Mouse (Mus musculus): ENCODE results near the gene Gm16253. TPM values are rescaled to one million over a fixed set of nuclear protein-coding genes. Genes with fewer than 3 reads are reported as not detected.

Gene Gm16253
- total RNA-seq (2023): not detected

DNA sequence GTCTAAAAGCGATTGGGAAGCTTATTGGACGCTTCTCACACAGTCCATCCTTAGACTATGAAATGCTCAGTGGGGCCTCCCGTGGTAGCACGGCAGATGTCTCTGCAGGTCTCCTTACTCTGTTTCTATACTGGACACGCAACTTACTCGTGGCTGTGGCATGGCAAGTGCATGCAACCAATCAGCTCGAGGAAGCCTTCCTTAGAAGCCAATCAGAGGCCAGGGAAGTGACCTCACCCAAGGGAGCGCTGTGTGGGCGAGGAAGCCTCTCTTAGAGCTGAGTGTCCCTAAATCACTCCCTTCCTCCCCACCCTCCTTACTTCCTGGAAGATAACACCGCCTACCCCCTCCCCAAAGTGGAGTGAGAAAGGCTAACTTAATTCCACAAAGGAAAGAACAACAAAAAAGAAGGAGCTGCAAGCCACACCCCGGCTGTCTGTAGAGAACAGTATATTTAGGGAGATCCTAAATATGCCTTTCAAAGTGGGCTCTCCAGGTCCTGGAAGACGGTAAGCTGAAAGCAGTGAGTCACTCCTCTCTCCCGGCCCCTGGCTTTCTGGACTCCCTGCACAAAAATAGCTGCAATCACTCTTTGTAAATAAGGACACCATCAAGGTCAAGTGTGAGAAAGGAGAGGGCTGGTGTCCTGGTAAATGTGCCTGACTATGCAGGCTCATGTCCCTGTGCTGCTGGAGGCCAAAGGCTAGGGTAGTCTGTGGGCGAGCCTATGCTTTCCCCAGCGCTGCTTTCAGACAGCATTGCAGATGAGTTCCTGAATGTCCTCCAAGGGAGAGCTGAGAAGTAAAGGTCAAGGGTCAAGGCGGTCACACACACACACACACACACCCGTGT lies at the start of gene Gm16253:
Gm16253 (plus strand) TSS at position 295 of the 852 bp plus-strand sequence.

DNA sequence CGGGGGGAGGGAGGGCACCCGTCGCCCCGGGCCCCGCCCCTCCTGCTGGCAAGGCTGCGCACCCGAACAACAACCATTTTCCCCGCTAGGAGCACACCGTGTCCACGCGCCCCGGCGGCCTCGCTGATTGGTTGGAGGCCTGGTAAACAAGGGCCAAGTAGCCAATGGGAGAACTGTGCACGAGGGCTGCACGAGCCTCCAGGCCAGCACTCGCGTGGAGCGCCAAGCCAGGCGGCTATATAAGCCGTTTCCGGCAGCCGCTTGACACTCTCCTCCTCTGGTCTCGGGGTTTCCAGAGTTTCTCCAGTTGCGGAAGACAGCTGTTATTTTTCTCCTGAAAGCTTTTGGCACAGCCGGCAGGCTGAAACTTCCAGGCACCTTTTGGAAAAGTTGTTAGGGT lies 19.1 kb upstream of the Gm16253 start, which contains the start of gene Txnip:
Txnip (plus strand) TSS at position 264 of the 400 bp plus-strand sequence.

DNA sequence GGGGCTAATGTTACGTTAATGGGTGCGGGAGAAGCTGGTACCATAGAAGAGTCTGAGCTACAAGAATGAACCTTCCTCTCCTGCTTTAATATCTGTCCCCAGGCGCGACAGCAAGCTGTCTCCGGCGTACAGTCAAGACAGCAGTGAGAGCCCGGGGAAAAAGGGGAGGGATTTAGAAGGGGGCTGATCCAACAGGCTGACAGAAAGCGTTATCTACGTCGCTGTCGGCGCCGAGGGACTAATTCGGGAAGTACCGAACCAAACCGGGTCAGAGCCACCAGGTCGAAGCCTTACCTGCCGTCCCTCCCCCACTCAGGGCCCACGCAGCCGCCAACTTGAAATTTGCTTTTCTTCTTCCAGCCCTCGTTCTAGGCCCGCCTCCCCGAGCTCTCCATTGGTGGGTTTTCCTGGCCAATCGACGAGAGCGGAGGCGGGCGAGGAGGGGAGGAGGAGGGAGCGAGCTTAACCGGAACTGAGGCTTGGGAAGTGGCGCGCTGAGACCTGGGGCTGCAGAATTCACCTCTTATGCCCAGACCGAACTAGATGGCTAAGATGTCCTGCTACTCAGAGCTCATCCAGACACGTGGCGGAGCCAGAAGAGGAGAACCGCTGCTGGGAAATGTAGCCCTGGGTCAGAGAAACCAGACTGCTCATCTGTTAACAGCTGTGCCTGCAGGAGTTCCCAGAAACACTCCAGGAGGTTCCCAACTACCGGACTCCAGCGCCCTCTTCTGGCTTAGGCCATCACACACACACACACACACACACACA lies 17.2 kb downstream of the Gm16253 start, which contains the start of gene Polr3gl:
Polr3gl (minus strand) TSS at position 392 of the 771 bp plus-strand sequence.

DNA sequence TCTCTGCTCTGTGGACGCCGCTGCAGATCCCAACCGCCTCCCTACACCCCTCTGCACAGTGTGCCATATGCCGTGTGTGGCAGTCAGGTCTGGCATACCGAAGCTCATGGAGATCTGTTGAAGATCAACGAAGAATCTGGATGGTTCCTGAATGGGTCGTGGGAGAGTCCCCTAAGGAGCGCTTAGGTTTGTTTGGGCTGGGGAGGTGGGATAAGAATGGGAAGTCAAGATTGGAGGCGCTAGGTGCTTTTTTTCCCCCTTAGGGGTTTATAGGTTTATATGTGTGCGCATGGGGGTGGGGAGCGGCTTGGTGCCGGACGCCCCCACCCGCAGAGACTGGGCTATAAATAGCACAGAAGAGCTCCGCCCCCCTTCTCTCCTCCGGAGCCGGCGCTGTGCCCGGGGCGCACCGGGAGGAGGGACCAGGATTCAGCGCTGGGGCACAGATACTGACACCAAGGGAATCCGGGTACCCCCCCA lies 19.5 kb downstream of the Gm16253 start, which contains the start of gene Ankrd34a:
Ankrd34a (plus strand) TSS at position 409 of the 480 bp plus-strand sequence.

DNA sequence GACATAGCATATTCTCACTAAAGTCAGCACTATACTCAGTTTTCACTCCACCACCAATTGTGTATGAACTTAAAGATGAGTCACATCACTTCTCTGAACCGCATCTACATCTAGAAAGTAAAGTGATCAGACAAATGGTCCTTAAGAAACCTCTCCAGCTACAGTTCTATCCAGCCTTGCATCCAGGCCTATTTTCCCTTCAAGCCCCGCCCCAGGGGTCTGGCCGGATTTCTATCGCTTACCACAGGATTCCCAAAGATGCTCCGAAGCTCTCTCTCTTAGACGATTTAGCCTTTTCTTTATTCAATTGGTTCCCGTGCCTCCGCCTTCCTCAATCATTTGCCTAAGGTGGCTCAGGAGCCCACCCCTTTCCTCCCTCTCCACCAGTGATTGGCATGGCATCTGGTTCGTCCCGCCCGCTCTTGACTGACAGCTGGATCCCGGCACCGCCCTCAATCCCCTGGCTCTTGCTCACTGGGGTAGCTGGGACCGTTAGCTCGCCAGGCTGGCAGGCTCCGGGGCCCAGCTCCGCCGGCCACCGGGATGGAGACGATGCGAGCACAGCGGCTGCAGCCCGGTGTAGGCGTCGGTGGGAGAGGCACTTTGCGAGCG lies 24.0 kb downstream of the Gm16253 start, which contains the start of gene Lix1l:
Lix1l (plus strand) TSS at position 511 of the 612 bp plus-strand sequence.

DNA sequence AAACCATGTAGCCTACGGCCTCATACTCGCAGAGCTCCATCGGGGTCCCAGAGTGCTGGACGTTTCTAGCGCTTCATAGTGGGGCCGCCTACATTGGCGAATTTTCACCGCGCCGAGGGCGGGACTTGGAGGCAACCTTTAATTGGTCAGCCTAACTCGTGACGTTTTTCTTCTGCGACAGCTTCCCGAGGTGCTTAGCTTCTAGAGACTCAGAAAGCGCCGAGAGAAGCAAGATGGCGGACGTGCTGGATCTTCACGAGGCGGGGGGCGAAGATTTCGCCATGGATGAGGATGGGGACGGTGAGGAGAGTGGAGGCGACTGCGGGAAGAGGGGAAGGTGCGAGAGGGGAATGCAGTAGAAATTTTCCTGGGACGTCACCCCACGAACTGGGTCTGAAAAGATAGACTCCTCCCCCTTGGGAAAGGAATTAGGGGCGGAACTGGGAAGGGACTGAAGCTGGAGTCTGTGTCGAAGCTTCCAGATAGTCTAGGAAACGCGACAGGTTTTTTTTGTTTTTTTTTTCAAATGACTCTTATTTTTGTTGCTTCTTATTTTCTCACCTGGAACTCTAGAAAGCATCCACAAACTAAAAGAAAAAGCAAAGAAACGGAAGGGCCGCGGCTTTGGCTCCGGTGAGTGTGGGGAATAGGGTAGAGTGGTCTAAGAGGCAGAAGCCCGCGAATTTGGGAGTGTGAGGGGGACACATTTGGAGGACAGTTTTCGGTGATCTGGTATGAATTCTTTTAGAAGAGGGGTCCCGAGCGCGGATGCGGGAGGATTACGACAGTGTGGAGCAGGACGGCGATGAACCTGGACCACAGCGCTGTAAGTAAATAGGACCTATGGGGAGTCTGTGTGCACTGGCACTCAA lies 53.2 kb downstream of the Gm16253 start, which contains the start of gene Rbm8a:
Rbm8a (plus strand) TSS at position 205 of the 872 bp plus-strand sequence.

Other genes starting within 250 kb of the Gm16253 start
- not detected for gene BC107364, start 124.7 kb upstream of the Gm16253 start, total RNA-seq (2023)
- gene Hfe2, start 51.8 kb upstream of the Gm16253 start, total RNA-seq (2023): not detected
- gene Txnip, start 19.0 kb upstream of the Gm16253 start, total RNA-seq (2023): 1,000 to 10,000 TPM in 1 of 2 experiments, 100 to 1,000 TPM in 1; 931 to 1,017 TPM
- 10 to 100 TPM; 26.1 to 33.7 TPM for gene Polr3gl, start 17.2 kb downstream of the Gm16253 start, total RNA-seq (2023)
- gene Ankrd34a, start 19.7 kb downstream of the Gm16253 start, total RNA-seq (2023): not detected
- under 1 TPM; 0.64 to 0.65 TPM for gene Lix1l, start 24.2 kb downstream of the Gm16253 start, total RNA-seq (2023)
- gene Rbm8a, start 52.9 kb downstream of the Gm16253 start, total RNA-seq (2023): 10 to 100 TPM; 93.0 to 93.1 TPM
- gene Pex11b, start 58.4 kb downstream of the Gm16253 start, total RNA-seq (2023): 10 to 100 TPM; 24.4 to 29.6 TPM
- under 1 TPM in 1 of 2 experiments, not detected in 1; 0.26 TPM for gene Gm42957, start 58.5 kb downstream of the Gm16253 start, total RNA-seq (2023)
- gene Itga10, start 68.6 kb downstream of the Gm16253 start, total RNA-seq (2023): 1 to 10 TPM; 2.2 to 2.5 TPM
- gene Ankrd35, start 93.1 kb downstream of the Gm16253 start, total RNA-seq (2023): under 1 TPM in 1 of 2 experiments, not detected in 1; 0.18 TPM
- gene Pias3, start 119.4 kb downstream of the Gm16253 start, total RNA-seq (2023): 10 to 100 TPM; 48.3 to 60.7 TPM
- gene Nudt17, start 131.6 kb downstream of the Gm16253 start, total RNA-seq (2023): 1 to 10 TPM; 1.1 to 1.2 TPM
- gene Polr3c, start 150.6 kb downstream of the Gm16253 start, total RNA-seq (2023): 10 to 100 TPM; 51.9 to 64.0 TPM
- 10 to 100 TPM; 55.8 to 59.7 TPM for gene Rnf115, start 150.7 kb downstream of the Gm16253 start, total RNA-seq (2023)

All from B cell, adult 67 days (primary cell).